9 mouse cellular contexts compared by ENCODE assay signal in the genomic region with DNA sequence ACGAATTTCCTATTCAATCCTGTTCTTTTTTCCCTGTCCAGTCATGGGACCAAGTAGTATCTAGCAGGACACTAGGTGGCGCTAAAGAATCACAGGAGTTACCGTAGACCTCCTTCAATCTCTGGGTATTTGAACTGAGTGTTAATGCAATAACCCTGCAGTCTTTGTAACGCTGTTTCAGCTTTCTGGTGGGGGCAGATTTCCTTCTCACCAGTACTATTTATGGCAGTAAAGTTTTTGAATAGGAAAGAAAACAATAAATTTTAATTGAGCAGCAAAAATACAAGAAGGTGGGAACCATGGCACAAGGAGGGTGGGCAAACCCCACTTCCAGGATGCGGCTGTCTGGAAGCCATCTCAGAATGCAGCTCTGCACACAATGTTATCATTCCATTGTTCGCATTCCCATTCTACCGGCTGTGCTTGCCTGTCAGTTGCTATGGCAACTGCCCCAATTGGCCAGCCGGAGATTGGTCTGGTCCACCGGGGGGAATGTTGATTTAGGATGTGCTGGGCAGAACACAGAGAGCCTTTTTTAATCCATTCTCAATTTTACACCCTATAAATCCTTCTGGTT.
A peak's percentile ranks its signal among the peaks of the same experiment; 100 is the strongest.
DNase-seq lines count a peak whose midpoint lies in the region; ATAC-seq and TF ChIP-seq lines count a peak whose summit lies in the region.
"Had no signal": no experiment of that assay in that cellular context is flagged by ENCODE, and none has a peak within 500 bp of the region (broad histone marks: within the 10 kb centered on the region; RNA-seq: fewer than 3 reads in every experiment).

No protein-coding gene starts in this region.

- no peaks in the 10 kb centered on the region; the same call in 1 of the 2 replicates for H3K9me3 ChIP-seq in ES-Bruce4 (replicated peaks; ENCODE audit: control insufficient read depth, insufficient read depth, low read length, poor library complexity, severe bottlenecking)
- H3K9me3 ChIP-seq in embryonic facial prominence, embryonic 13.5 days = no peaks in the 10 kb centered on the region
- no peaks in the 10 kb centered on the region for H3K9me3 ChIP-seq in heart, embryonic 12.5 days (replicated peaks)
- no peaks in the 10 kb centered on the region for H3K9me3 ChIP-seq in kidney, embryonic 15.5 days (replicated peaks)
- H3K9me3 ChIP-seq in limb, embryonic 14.5 days (ENCODE audit: control insufficient read depth, low read length) = no peaks in the 10 kb centered on the region
- H3K9me3 ChIP-seq: liver, embryonic 15.5 days had no signal

- peak; percentile 56; the same call in 1 of the 2 replicates for ATAC-seq in embryonic facial prominence, embryonic 13.5 days (ENCODE audit: insufficient number of reproducible peaks, insufficient read depth, low FRiP score, low TSS enrichment, low read depth)
- ATAC-seq in heart, embryonic 12.5 days (ENCODE audit: insufficient number of reproducible peaks, low FRiP score) = peak; percentile 66; the same call in 1 of the 2 replicates
- peak; percentile 82; the same call in 1 of the 2 replicates for ATAC-seq in kidney, embryonic 15.5 days (replicated peaks; ENCODE audit: low FRiP score)
- ATAC-seq in limb, embryonic 14.5 days (ENCODE audit: low FRiP score, low read depth) = peak; percentile 92

- H3K36me3 ChIP-seq in ES-Bruce4 (ENCODE audit: control insufficient read depth, insufficient read depth, low read length, poor library complexity, severe bottlenecking) = no peaks in the 10 kb centered on the region
- H3K36me3 ChIP-seq in embryonic facial prominence, embryonic 13.5 days = no peaks in the 10 kb centered on the region
- H3K36me3 ChIP-seq in heart, embryonic 12.5 days = no peaks in the 10 kb centered on the region
- no peaks in the 10 kb centered on the region for H3K36me3 ChIP-seq in kidney, embryonic 15.5 days
- no peaks in the 10 kb centered on the region for H3K36me3 ChIP-seq in limb, embryonic 14.5 days (ENCODE audit: control insufficient read depth, insufficient read depth, low read length)
- H3K36me3 ChIP-seq: liver, embryonic 15.5 days had no signal

- TF ChIP-seq CTCF in ES-Bruce4 (IDR thresholded peaks at IDR 0.05; ENCODE audit: low read depth, low read length) = peak; percentile 19
- TF ChIP-seq CTCF in bone marrow, adult 2 months (IDR thresholded peaks at IDR 0.05; ENCODE audit: control insufficient read depth, insufficient read depth, low read length) = peak; percentile 44; the same call in 1 of the 2 replicates

- no peak overlapping the region for H3K27ac ChIP-seq in ES-Bruce4 (ENCODE audit: insufficient read depth, low read length)
- H3K27ac ChIP-seq in bone marrow, adult 2 months (ENCODE audit: control insufficient read depth, insufficient read depth, low read depth, low read length, poor library complexity) = no peak overlapping the region
- H3K27ac ChIP-seq in embryonic facial prominence, embryonic 13.5 days = no peak overlapping the region
- H3K27ac ChIP-seq in heart, embryonic 12.5 days (ENCODE audit: poor library complexity, severe bottlenecking) = no peak overlapping the region
- H3K27ac ChIP-seq in kidney, embryonic 15.5 days = no peak overlapping the region
- H3K27ac ChIP-seq in limb, embryonic 14.5 days (replicated peaks; ENCODE audit: low read depth, low read length) = no peak overlapping the region
- H3K27ac ChIP-seq: liver, embryonic 15.5 days had no signal

- no peaks in the 10 kb centered on the region for H3K4me1 ChIP-seq in ES-Bruce4 (ENCODE audit: control insufficient read depth, insufficient read depth, low read length)
- no peaks in the 10 kb centered on the region for H3K4me1 ChIP-seq in bone marrow, adult 2 months (ENCODE audit: control insufficient read depth, insufficient read depth, low read length)
- 0 out of 2 replicates have a peak, but pooled peaks cover 3% of the 10 kb centered on the region for H3K4me1 ChIP-seq in embryonic facial prominence, embryonic 13.5 days
- H3K4me1 ChIP-seq in heart, embryonic 12.5 days (replicated peaks) = no peaks in the 10 kb centered on the region
- H3K4me1 ChIP-seq in kidney, embryonic 15.5 days = peaks cover 3% of the 10 kb centered on the region; the same call in 1 of the 2 replicates
- peaks cover 4% of the 10 kb centered on the region; the same call in 1 of the 2 replicates for H3K4me1 ChIP-seq in limb, embryonic 14.5 days (ENCODE audit: control insufficient read depth, insufficient read depth, low read length)
- H3K4me1 ChIP-seq: liver, embryonic 15.5 days had no signal

- H3K27me3 ChIP-seq in ES-Bruce4 (ENCODE audit: control insufficient read depth, insufficient read depth, low read length, poor library complexity, severe bottlenecking) = no peaks in the 10 kb centered on the region
- H3K27me3 ChIP-seq in embryonic facial prominence, embryonic 13.5 days = no peaks in the 10 kb centered on the region
- no peaks in the 10 kb centered on the region for H3K27me3 ChIP-seq in heart, embryonic 12.5 days (replicated peaks)
- H3K27me3 ChIP-seq in kidney, embryonic 15.5 days = no peaks in the 10 kb centered on the region
- no peaks in the 10 kb centered on the region for H3K27me3 ChIP-seq in limb, embryonic 14.5 days (ENCODE audit: control insufficient read depth, insufficient read depth, low read length)
- H3K27me3 ChIP-seq: liver, embryonic 15.5 days had no signal

- peak overlapping the region; percentile 14; the same call in 1 of the 2 replicates for H3K4me2 ChIP-seq in embryonic facial prominence, embryonic 13.5 days
- 0 out of 2 replicates have a peak overlapping the region, but pooled peaks have one; percentile 1 for H3K4me2 ChIP-seq in heart, embryonic 12.5 days
- no peak overlapping the region for H3K4me2 ChIP-seq in kidney, embryonic 15.5 days
- H3K4me2 ChIP-seq in limb, embryonic 14.5 days (replicated peaks; ENCODE audit: low read depth, low read length, severe bottlenecking) = peak overlapping the region; percentile 8; the same call in 1 of the 2 replicates
- H3K4me2 ChIP-seq: liver, embryonic 15.5 days had no signal

- no peak for TF ChIP-seq POLR2A in ES-Bruce4 (IDR thresholded peaks at IDR 0.05; ENCODE audit: insufficient read depth, low read length)
- no peak for TF ChIP-seq POLR2A in bone marrow, adult 2 months (IDR thresholded peaks at IDR 0.05; ENCODE audit: borderline replicate concordance, control insufficient read depth, low read depth, low read length)
- no peak for TF ChIP-seq POLR2A in limb, embryonic 14.5 days (IDR thresholded peaks at IDR 0.05; ENCODE audit: borderline replicate concordance, extremely low read depth, insufficient read depth, insufficient read length)

- no peak overlapping the region for H3K9ac ChIP-seq in ES-Bruce4 (ENCODE audit: low read depth, poor library complexity, severe bottlenecking)
- no peak overlapping the region for H3K9ac ChIP-seq in embryonic facial prominence, embryonic 13.5 days
- H3K9ac ChIP-seq in heart, embryonic 12.5 days = no peak overlapping the region
- no peak overlapping the region for H3K9ac ChIP-seq in kidney, embryonic 15.5 days
- no peak overlapping the region for H3K9ac ChIP-seq in limb, embryonic 14.5 days (ENCODE audit: low read depth, low read length, severe bottlenecking)
- H3K9ac ChIP-seq: liver, embryonic 15.5 days had no signal

- peak; percentile 96 for DNase-seq in limb, embryonic 14.5 days (ENCODE audit: low spot score)
- DNase-seq in naive thymus-derived CD4-positive, alpha-beta T cell, adult 2 months (ENCODE audit: low read depth) = peak; percentile 68
- peak; percentile 46 for DNase-seq in thymus, postnatal 14 days

- no peak overlapping the region for H3K4me3 ChIP-seq in ES-Bruce4 (ENCODE audit: low read depth, low read length)
- no peak overlapping the region for H3K4me3 ChIP-seq in bone marrow, adult 2 months (replicated peaks; ENCODE audit: control insufficient read depth, low read depth, low read length)
- no peak overlapping the region for H3K4me3 ChIP-seq in embryonic facial prominence, embryonic 13.5 days
- H3K4me3 ChIP-seq in heart, embryonic 12.5 days = no peak overlapping the region
- no peak overlapping the region for H3K4me3 ChIP-seq in kidney, embryonic 15.5 days (replicated peaks)
- no peak overlapping the region for H3K4me3 ChIP-seq in limb, embryonic 14.5 days (replicated peaks; ENCODE audit: low read length)
- H3K4me3 ChIP-seq: liver, embryonic 15.5 days had no signal

- TF ChIP-seq EP300 in ES-Bruce4 (IDR thresholded peaks at IDR 0.05; ENCODE audit: insufficient read depth, low read depth, low read length) = no peak

- WGBS in bone marrow, adult 2 months = 26% methylated on average over 9 of the region's 9 CpGs
- 30% methylated on average over 9 of the region's 9 CpGs for WGBS in embryonic facial prominence, embryonic 13.5 days
- WGBS in heart, embryonic 12.5 days = 22% methylated on average over 9 of the region's 9 CpGs
- 23% methylated on average over 9 of the region's 9 CpGs for WGBS in kidney, embryonic 15.5 days
- WGBS in limb, embryonic 14.5 days = 17% methylated on average over 9 of the region's 9 CpGs

Comparison
In these comparisons a context has a peak if more than half of its experiments do, and no peak if none do; other contexts are left out.
1. DNase-seq: peak in every context shown above with its lines; median percentile 96 in limb, embryonic 14.5 days; 68 in naive thymus-derived CD4-positive, alpha-beta T cell, adult 2 months; 46 in thymus, postnatal 14 days.